Mouse (Mus musculus) adrenal gland, postnatal 36 days (tissue): ENCODE data around the gene Lpar3. TPM values are rescaled to one million over a fixed set of nuclear protein-coding genes. Genes with fewer than 3 reads are reported as not detected.

Experiments used
- DNase-seq, 2 experiments: peaks; one replicate each; pipeline ENCODE4 v3.0.0; 2021; ENCODE audit warnings: mixed read lengths in 1 of 2
- long read RNA-seq, 2 experiments: library from polyadenylated mRNA; stranded (forward); transcript quantifications; one replicate each; pipeline ENCODE4 v2.0.0; 2021; ENCODE audit warnings: borderline sequencing depth in 2 of 2
- total RNA-seq, 2 experiments: library from RNA; stranded (reverse); gene quantifications; 2 replicates each; pipeline ENCODE4 v1.2.3; 2021

The Lpar3 gene
- under 1 TPM; 0.30 to 0.33 TPM for total RNA-seq
- long read RNA-seq, experiment 1, result 0 reads
- long read RNA-seq, experiment 2, result 0 reads

DNA sequence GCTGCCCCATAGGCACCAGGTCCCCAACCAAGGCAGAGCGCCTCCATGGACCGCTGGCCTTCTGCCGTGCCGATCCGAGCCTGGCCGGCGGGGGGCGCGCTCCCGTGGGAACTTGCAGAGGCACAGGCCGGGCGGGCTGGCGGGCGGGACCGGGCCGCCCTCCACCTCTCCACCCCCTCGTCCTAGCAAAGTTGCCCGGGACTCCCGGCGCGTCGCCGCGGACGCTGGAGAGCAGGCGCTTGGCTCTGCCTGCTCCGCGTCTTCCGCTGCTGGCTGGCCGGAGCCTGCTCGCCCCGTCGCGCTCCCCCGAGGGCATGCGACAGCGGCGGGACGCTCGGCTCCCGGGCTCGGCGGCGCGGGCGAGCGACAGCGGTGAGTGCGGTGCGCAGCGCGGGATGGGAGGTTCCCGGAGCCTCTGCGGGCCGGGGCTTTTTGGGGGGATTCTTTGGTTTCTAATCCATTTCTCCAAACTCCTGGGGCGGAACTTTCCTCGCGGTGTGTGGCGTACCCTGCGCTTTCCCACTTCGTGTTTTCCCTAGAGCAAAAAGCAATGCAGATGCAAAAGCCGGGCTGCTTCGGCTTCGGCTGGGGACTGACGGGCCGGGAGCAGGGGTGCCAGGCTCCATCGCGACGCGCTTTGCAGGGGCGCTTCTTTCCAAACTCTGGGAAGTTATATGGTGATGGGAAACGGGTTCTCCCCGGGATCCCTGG is at the start of gene Lpar3:
Lpar3 (plus strand) TSS at position 188 of the 711 bp plus-strand sequence.
- DNase-seq, result peak; percentile 86

DNA sequence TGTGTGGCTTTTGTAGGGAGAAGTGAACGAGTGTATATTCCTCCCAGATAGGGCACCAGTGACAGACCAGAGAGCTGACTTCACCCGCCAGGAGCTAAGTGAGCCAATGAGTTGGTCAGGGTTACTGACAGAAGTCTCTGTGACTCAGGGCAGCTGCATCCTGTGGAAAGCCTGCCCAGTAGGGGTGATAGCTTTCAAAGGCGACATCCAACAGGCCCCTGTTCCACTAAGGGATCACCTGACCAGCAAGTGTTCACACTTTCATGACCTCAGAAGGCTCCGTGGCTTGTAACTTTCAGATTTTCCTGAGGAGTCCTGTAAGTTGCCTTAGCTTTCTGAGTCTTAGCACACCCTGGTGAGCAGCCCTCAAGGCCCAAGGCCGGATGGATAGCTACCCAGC is 47.7 kb upstream of the Lpar3 start:
- no peak for DNase-seq

DNA sequence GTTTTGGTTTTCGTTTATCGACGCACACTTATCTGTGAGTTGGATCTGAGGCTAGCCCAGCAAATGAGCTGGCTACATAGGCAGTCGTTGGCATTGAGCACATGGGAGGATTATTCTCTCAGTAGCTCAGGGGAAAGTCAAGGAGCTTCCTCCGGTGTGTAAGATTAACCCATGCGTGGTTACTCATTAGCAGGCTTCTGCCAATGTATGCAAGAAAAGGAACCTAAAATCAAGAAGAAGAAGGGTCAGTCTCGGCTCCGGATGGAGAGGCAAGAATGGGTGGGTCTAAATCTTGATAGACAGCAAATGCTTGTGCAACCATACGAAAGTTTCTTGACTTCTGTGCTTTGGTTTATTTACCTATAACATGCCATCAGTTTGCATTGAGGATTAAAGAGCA is 46.5 kb upstream of the Lpar3 start:
- DNase-seq, result no peak

DNA sequence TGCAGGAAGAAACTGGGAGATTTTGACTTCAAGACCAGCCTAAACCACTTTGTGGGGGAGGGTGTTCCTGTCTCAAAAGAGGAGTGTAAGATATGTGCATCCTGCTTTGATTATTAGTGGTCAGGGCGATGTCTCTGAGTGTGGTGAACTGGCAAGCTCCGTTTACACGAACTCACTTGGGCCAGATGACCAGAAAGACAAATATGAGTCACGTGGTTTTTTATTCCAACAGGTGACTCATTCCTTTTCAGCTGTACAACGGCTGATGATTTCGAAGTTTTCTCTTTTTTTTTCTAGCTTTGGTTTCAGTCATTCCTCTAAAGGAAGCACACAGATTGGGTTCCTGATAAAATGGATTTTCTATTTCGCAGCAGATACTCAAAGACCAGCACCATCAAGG is 43.5 kb upstream of the Lpar3 start:
- no peak for DNase-seq

DNA sequence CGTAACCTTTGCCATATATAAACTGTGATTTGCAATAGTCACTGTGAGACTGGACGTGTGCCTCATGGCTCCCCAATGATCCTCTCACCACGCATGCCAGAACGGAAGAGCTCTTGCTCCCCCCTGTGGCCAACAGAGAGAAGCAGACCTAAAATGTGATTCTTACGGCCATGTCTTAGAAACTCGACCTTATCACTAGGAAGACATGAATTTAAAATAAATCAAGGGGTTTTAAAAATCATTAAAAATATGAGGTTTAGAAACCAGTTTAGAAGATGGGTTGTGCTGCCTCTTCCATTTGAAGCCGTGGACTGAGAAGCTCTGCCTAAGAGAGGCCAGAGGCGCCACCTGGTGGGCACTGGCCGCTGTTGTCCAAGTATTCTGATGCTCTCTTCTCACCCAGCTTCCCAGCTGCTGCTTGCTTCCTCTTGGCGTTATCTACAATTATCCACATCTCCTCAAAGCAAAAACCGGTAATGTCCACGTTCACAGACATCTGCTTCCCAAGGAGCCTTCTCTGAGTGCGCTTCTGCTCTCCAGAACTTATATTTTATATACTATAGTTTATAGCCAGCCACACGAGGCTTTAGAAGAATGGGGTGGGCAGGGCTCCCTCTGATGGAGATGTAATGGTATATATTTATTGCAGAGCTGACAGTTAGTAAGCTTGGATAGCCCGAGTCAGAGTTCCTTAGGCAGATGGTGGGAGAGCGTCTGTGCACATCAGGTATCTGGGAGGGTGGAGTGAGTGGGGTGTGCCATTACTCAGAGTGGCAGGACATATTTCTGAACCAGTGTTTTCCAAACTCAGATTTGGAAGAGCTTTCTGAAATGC is 42.8 kb upstream of the Lpar3 start:
- peak; percentile 79 to 88 for DNase-seq

- DNase-seq, result no peak
Observed at GRCm38 (mm10) chr3:146180341-146180740, 40.4 kb upstream of the Lpar3 start.

- peak; percentile 65 to 78 for DNase-seq
Observed at GRCm38 (mm10) chr3:146180986-146181385, 39.8 kb upstream of the Lpar3 start.

DNA sequence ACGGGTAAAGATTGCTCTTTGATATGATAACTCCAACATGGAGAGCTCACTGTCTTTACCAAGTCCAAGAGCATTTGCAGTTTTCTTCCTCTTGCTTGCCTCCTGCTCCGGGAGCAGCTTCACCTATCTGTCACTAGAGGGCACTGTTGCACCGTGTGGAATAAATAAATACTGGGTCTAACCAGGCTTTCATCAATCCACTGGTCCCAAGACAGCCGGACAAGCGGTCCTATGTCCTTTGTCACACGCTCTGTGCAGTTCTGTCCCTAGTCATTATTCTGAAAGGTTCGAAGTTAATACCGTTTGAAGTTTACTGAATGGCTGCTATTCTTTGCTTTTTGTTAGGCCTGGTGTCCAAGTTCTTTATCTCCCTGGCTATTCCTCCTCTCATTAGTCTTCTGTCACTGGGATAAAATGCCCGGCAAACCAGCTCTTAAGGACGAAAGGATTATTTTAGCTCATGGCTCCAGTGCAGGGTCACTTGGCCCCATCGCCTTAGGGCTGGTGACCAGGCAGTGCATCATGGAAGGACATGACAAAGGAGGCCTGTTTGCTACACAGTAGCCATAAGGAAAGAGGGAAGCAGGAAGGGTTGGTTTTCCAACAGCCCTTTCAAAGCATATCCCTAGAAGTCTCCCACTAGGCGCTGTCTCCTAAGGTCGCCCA is 35.6 kb upstream of the Lpar3 start:
- peak; percentile 51 to 67 for DNase-seq

- no peak for DNase-seq
Observed at GRCm38 (mm10) chr3:146186033-146186432, 34.7 kb upstream of the Lpar3 start.

GRCm38 (mm10) chr3:146189933-146190332 is 30.8 kb upstream of the Lpar3 start:
- DNase-seq, result peak in 1 of 2 experiments; percentile 22

DNA sequence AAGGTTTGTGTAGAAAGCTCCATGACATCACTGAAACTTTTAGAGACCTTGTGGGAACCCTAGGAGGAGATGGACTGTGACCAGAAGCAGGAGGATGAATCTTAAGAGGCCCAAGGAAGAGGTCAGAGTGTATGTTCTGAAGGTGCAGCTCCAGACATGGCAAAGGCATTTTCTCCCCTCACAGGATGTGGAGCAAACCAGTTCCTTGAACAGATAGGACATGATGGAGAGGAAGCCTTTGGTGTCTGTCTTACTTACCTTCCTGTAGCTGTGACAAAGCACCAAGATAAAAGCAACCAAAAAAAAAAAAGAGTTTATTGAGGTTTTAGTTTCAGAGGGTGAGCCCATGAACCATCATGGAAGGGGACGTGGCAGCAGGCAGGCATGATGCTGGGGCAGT is 28.3 kb upstream of the Lpar3 start:
- no peak for DNase-seq

GRCm38 (mm10) chr3:146195153-146195552 is 25.6 kb upstream of the Lpar3 start:
- DNase-seq, result no peak

GRCm38 (mm10) chr3:146196301-146196700 is 24.5 kb upstream of the Lpar3 start:
- DNase-seq, result no peak

- DNase-seq, result no peak
Observed at GRCm38 (mm10) chr3:146196780-146197743, 23.7 kb upstream of the Lpar3 start.

- DNase-seq, result no peak
Observed at GRCm38 (mm10) chr3:146197785-146198184, 23.0 kb upstream of the Lpar3 start.

- no peak for DNase-seq
Observed at GRCm38 (mm10) chr3:146198803-146199481, 21.8 kb upstream of the Lpar3 start.

DNA sequence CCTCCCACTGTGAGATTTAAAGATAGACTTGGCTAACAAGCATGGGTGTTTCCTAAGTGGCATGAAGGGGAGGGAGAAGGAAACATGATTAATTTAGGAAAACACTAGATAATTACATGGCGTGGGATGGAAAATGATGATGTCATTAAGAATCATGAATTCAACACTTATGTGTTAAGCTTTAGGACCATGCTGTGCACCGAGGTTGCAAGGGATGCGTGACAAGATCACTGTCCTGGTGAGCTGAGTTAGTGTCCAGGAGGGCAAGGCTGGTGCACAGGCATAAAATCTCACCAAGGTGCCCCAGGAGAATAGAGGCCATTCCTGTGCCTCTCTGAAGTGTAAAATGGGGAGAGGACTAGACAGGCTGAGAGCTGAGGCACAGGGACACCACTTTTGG is 21.3 kb upstream of the Lpar3 start:
- DNase-seq, result no peak

DNA sequence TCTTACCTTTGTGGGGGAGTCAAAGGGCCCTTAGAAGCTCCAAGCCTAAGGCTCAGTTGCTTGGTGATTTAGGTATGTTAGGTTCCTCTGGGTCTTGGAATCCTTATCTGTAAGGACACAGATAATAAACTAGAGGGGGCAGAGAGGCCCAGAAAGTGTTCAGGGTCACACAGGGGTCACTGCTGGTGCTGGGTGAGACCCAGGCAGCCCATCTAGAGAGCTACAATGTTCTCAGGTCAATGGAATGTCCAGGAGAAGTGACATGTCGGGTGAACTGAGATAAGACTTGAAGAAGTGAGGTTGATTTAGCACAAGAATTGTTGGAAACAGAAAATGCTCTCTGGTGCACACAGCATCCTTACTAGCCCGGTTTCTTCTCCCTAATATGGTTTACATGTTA is 16.4 kb upstream of the Lpar3 start:
- no peak for DNase-seq

GRCm38 (mm10) chr3:146205305-146205704 is 15.5 kb upstream of the Lpar3 start:
- no peak for DNase-seq

DNA sequence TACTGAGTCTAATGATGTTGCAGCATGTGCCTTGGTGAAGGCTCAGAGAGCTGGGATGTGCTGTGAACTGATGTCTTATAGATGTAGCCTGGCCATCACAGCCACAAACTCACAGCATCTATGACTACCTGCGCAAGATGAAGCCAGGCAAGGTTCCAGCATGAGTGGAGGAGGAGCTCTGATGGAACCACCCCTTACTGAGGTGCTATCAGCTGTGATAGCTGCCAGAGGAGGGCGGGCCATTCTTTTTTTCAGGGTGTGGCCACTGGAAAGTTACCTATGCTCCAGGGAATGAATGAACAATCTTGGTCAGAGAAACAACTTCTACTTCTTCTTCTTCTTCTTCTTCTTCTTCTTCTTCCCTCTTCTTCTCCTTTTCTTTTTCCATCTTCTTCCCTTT is 14.1 kb upstream of the Lpar3 start:
- DNase-seq, result no peak

DNA sequence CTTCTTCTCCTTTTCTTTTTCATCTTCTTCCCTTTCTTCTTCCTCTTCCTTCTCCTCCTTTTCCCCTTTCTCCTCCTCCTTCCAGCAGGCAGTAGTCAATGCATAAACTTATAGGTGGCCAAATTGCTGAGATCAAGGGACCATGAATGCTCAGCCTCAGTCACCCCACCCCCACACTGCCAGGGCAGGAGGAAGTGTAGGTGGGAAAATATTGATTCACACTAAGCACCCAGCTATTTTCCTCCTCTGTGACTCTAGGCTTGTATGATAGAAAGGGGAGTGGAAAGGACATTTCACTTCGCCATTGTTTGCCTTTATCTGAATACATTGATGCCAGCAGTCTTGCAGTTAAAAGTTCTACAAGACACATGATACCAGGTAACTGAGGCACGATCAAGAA is 13.3 kb upstream of the Lpar3 start:
- no peak for DNase-seq
